Mouse (Mus musculus) heart, embryonic 10.5 days (tissue): ENCODE measurements around the gene Zfp955b. TPM values are rescaled to one million over a fixed set of nuclear protein-coding genes. Genes with fewer than 3 reads are reported as not detected.
"Not testable (repeated sequence)": the region's sequence is repeated elsewhere in the genome, so short reads cannot be mapped to it uniquely, and the experiment has no call there.

Experiments
- DNase-seq: peaks from one replicate; pipeline ENCODE4 v3.0.0-alpha.2; 2017; ENCODE audit warnings: low spot score
- H3K27ac ChIP-seq: fragments of 300-500 bp; sonication (generic); 2 replicates; pipeline ENCODE4 v1.5.1; 2016; ENCODE audit warnings: mild to moderate bottlenecking
- H3K27me3 ChIP-seq: fragments of 300-500 bp; sonication (generic); 2 replicates; pipeline ENCODE4 v1.6.1; 2016; ENCODE audit warnings: mild to moderate bottlenecking; ENCODE audit not compliant: poor library complexity, insufficient read depth, severe bottlenecking
- H3K36me3 ChIP-seq: fragments of 300-500 bp; sonication (generic); 2 replicates; pipeline ENCODE4 v1.6.1; 2016; ENCODE audit warnings: mild to moderate bottlenecking, moderate library complexity
- H3K4me1 ChIP-seq: fragments of 300-500 bp; sonication (generic); 2 replicates; pipeline ENCODE4 v1.6.1; 2016; ENCODE audit warnings: mild to moderate bottlenecking
- H3K4me3 ChIP-seq: fragments of 300-500 bp; sonication (generic); 2 replicates; pipeline ENCODE4 v1.5.1; 2016; ENCODE audit warnings: mild to moderate bottlenecking, moderate library complexity
- H3K9me3 ChIP-seq: fragments of 300-500 bp; sonication (generic); 2 replicates; pipeline ENCODE4 v1.6.1; 2016; ENCODE audit warnings: mild to moderate bottlenecking, moderate library complexity
- WGBS: fragments of 180-500 bp; shearing (Covaris S2); methylation state at CpG from one replicate; pipeline ENCODE4 v1.1.7; 2016; 5-methylcytosine and 5-hydroxymethylcytosine counted together
- polyA plus RNA-seq: library from polyadenylated mRNA; unstranded; fragments of >200 nt; fragmentation: Nextera tagmentation; extraction: Ambion mirVana; gene quantifications from 2 replicates; pipeline ENCODE4 v1.2.1, GENCODE M21; 2016

Gene Zfp955b
- polyA plus RNA-seq, result 8.2 and 10.2 TPM in 2 replicates

GRCm38 (mm10) chr17:33289039-33289875 lies at the start of gene Zfp955b:
Gene Zfp955b, plus strand, starts transcription at chr17:33289544.
- H3K27ac ChIP-seq, H3K9me3 ChIP-seq, H3K27me3 ChIP-seq, DNase-seq, H3K4me1 ChIP-seq, H3K36me3 ChIP-seq, H3K4me3 ChIP-seq: not testable (repeated sequence)
- WGBS, result no CpG with 5 or more reads among the region's 25 CpGs

- not testable (repeated sequence) for H3K36me3 ChIP-seq, H3K9me3 ChIP-seq, H3K4me3 ChIP-seq, DNase-seq, H3K27ac ChIP-seq, H3K27me3 ChIP-seq, H3K4me1 ChIP-seq
- WGBS, result 32% methylated on average over 1 of the region's 34 CpGs
Observed at GRCm38 (mm10) chr17:33254530-33255318, 34.6 kb upstream of the Zfp955b start, which contains the start of gene Zfp955a. Gene Zfp955a, minus strand, starts transcription at chr17:33255145.

GRCm38 (mm10) chr17:33255319-33255657 lies 34.1 kb upstream of the Zfp955b start:
- H3K27ac ChIP-seq, H3K4me1 ChIP-seq, H3K27me3 ChIP-seq, H3K4me3 ChIP-seq, H3K36me3 ChIP-seq, H3K9me3 ChIP-seq, DNase-seq: not testable (repeated sequence)
- no CpG with 5 or more reads among the region's 2 CpGs for WGBS

DNA sequence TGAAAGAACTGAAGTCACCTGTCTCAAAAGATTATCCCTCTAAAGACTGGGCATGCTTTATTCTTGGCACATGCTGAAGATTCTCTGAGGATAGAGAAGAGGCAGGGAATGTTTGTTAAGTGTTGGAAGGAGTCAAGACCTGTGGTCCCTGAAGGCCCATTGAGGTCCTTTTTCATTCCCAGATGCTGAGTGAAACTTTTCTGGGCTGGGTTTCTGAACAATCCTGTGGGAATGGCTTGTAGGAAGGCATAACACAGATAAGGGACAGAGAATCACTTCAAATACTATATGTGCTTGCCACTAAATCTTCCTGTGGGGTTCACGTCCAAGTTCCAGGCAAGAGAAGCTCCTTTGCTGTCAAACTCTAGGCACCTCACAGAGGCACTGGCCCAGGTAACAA lies 25.0 kb upstream of the Zfp955b start, which contains the start of gene Olfr63:
Gene Olfr63 (plus strand): TSS at position 301 of the 400 bp plus-strand sequence.
- Histone ChIP-seq H3K9me3 (no peaks in the 10 kb centered on the region), H3K4me3 (no peak within 1 kb of the TSS), H3K36me3 (no peaks in the 10 kb centered on the region), H3K27ac (no peak within 1 kb of the TSS), H3K27me3 (no peaks in the 10 kb centered on the region), H3K4me1 (no peaks in the 10 kb centered on the region)
- no peak for DNase-seq
- 69% methylated on average over 1 of the region's 1 CpGs for WGBS

DNA sequence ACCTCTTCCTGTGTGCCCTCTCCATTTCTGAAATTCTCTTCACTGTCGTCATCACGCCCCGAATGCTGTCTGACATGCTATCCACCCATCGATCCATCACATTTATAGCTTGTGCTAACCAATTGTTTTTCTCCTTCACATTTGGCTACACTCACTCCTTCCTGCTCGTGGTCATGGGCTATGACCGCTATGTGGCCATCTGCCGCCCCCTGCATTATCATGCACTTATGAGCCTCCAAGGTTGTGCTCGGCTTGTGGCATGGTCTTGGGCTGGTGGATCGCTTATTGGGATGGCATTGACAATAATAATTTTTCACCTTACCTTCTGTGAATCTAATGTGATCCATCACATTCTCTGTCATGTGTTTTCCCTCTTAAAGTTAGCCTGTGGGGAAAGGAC lies 20.4 kb upstream of the Zfp955b start:
- no peak overlapping the region for H3K4me3 ChIP-seq
- no peaks in the 10 kb centered on the region for H3K36me3 ChIP-seq
- H3K4me1 ChIP-seq, result no peaks in the 10 kb centered on the region
- 82% methylated on average over 9 of the region's 9 CpGs for WGBS
- H3K27me3 ChIP-seq, result no peaks in the 10 kb centered on the region
- peak; percentile 63 for DNase-seq
- no peak overlapping the region for H3K27ac ChIP-seq
- H3K9me3 ChIP-seq, result 0 out of 2 replicates have a peak, but pooled peaks cover 3% of the 10 kb centered on the region

GRCm38 (mm10) chr17:33289876-33290149 lies 469 bp downstream of the Zfp955b start:
- WGBS, result no CpG with 5 or more reads among the region's 9 CpGs
- H3K4me3 ChIP-seq, H3K9me3 ChIP-seq, H3K36me3 ChIP-seq, H3K4me1 ChIP-seq, DNase-seq, H3K27ac ChIP-seq, H3K27me3 ChIP-seq: not testable (repeated sequence)

- no peak for DNase-seq
- Histone ChIP-seq H3K4me1 (0 out of 2 replicates have a peak, but pooled peaks cover 4% of the 10 kb centered on the region), H3K36me3 (peaks cover 3% of the 10 kb centered on the region; the same call in 1 of the 2 replicates), H3K4me3 (no peak overlapping the region), H3K27ac (no peak overlapping the region), H3K9me3 (no peaks in the 10 kb centered on the region; the same call in 1 of the 2 replicates), H3K27me3 (no peaks in the 10 kb centered on the region)
- 100% methylated on average over 1 of the region's 1 CpGs for WGBS
Observed at GRCm38 (mm10) chr17:33352981-33353380, 63.6 kb downstream of the Zfp955b start.

Other genes starting within 250 kb of the Zfp955b start
- not detected in 2 replicates for gene 4921501E09Rik, start 221.5 kb upstream of the Zfp955b start, polyA plus RNA-seq
- 5.0 and 5.8 TPM in 2 replicates for gene Zfp563, start 200.2 kb upstream of the Zfp955b start, polyA plus RNA-seq
- gene Morc2b, start 149.9 kb upstream of the Zfp955b start, polyA plus RNA-seq, result 0.18 TPM in 1 of 2 replicates, not detected in the other
- not detected in 2 replicates for gene Olfr55, start 121.1 kb upstream of the Zfp955b start, polyA plus RNA-seq
- not detected in 2 replicates for gene Olfr239, start 98.2 kb upstream of the Zfp955b start, polyA plus RNA-seq
- gene Olfr1564, start 67.9 kb upstream of the Zfp955b start, polyA plus RNA-seq, result 0.13 TPM in 1 of 2 replicates, not detected in the other
- gene Zfp955a, start 34.4 kb upstream of the Zfp955b start, polyA plus RNA-seq, result 13.9 and 14.0 TPM in 2 replicates
- 0.02 and 0.06 TPM in 2 replicates for gene Olfr63, start 24.9 kb upstream of the Zfp955b start, polyA plus RNA-seq
- gene Zfp81, start 69.3 kb downstream of the Zfp955b start, polyA plus RNA-seq, result 6.1 and 7.7 TPM in 2 replicates
- 8.8 and 13.3 TPM in 2 replicates for gene Zfp101, start 105.1 kb downstream of the Zfp955b start, polyA plus RNA-seq
- gene Actl9, start 143.4 kb downstream of the Zfp955b start, polyA plus RNA-seq, result not detected in 2 replicates
- 38.9 and 51.2 TPM in 2 replicates for gene Adamts10, start 234.7 kb downstream of the Zfp955b start, polyA plus RNA-seq